Mouse (Mus musculus): ENCODE results near the gene Gm5148.

DNA sequence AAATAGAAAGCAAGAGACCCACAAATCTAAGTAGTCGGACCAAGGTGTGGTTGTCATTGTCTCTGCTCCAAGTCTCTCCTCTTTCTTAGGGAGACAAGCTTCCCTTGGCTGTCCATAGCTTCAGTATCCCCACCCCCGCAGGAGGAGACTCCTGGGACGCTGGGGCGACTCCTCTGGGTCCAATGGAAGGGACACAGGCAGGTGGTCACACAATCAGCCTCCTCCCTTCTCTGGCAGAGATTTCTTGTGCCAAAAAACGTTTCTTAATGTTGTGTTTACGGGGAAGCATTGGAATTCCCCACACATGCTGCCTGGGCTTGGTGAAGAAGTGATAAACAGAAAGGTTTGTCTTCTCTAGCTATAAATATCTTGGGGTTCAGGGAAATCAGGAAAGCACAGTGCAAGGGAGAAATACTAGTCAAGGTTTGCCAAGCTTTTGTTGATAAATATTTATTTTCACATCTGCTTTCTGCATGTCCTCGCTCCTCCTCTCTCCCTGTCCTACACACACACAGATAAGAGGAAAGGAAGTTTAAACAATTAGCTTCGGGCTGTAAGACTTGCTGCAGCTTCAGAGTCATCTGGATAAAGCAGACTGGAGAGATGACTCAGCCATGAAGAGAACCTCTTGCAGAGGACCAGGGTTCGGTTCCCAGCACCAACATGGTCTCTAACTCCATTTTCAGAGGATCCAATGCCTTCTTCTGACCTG, 34.5 kb upstream of the Gm5148 start:
- TF ChIP-seq CTCF (IDR thresholded peaks at IDR 0.05; ENCODE audit: low read depth, low read length) (no peak), POLR2A (IDR thresholded peaks at IDR 0.05; ENCODE audit: extremely low read depth, insufficient read depth, low read length) (no peak)

Data from liver, adult 2 months (tissue).